Comparison of ENCODE assay signal across 21 mouse cellular contexts in genomic region chr2:101925591-101926188, GRCm38 (mm10). TPM values are rescaled to one million over a fixed set of nuclear protein-coding genes. Genes with fewer than 3 reads are reported as not detected.
DNase-seq lines count a peak whose midpoint lies in the region; ATAC-seq and TF ChIP-seq lines count a peak whose summit lies in the region.
"Had no signal": no experiment of that assay in that cellular context is flagged by ENCODE, and none has a peak within 500 bp of the region (broad histone marks: within the 10 kb centered on the region; RNA-seq: fewer than 3 reads in every experiment).

No protein-coding gene starts in this region.

- peak overlapping the region; percentile 28 for H3K4me2 ChIP-seq in forebrain, embryonic 16.5 days (ENCODE audit: low read length)
- no peak overlapping the region for H3K4me2 ChIP-seq in hindbrain, postnatal 0 days (ENCODE audit: low read depth, low read length)
- H3K4me2 ChIP-seq: embryonic facial prominence, embryonic 12.5 days; intestine, embryonic 15.5 days; limb, embryonic 13.5 days had no signal

- no peak for TF ChIP-seq CTCF in hindbrain, postnatal 0 days (IDR thresholded peaks at IDR 0.05; ENCODE audit: low read depth)

- peak; percentile 41 for DNase-seq in heart, adult 11 months
- DNase-seq in heart, embryonic 10.5 days (ENCODE audit: low spot score) = no peak
- peak; percentile 10 for DNase-seq in hindbrain, postnatal 0 days (ENCODE audit: low spot score)
- peak; percentile 54 for DNase-seq in retina, embryonic 14.5 days (ENCODE audit: low spot score)
- no peak for DNase-seq in lung, postnatal 14 days
- no peak for DNase-seq in cerebellum, postnatal 14 days
- DNase-seq in right cerebral cortex, adult 2 months (ENCODE audit: low spot score in 2 of 2) = no peak
- DNase-seq: cerebellum, adult 8-10 months; gastrocnemius, postnatal 10 days; heart, adult 18-20 months; heart, postnatal 36 days; kidney, adult 9 months; kidney, postnatal 25 days; spleen, adult 18-20 months had no signal

- H3K4me1 ChIP-seq in heart, embryonic 10.5 days = no peaks in the 10 kb centered on the region
- peaks cover 5% of the 10 kb centered on the region for H3K4me1 ChIP-seq in forebrain, embryonic 16.5 days (replicated peaks; ENCODE audit: control insufficient read depth, insufficient read depth, low read length)
- H3K4me1 ChIP-seq in hindbrain, postnatal 0 days (ENCODE audit: insufficient read depth, low read length) = peaks cover under 1% of the 10 kb centered on the region; the same call in 1 of the 2 replicates
- H3K4me1 ChIP-seq: embryonic facial prominence, embryonic 12.5 days; intestine, embryonic 15.5 days; limb, embryonic 13.5 days had no signal

- WGBS in heart, embryonic 10.5 days = 85% methylated on average over 12 of the region's 12 CpGs
- 21% methylated on average over 12 of the region's 12 CpGs for WGBS in forebrain, embryonic 16.5 days
- 24% methylated on average over 12 of the region's 12 CpGs for WGBS in hindbrain, postnatal 0 days

- H3K9ac ChIP-seq in forebrain, embryonic 16.5 days (replicated peaks; ENCODE audit: low read depth, low read length) = 0 out of 2 replicates have a peak overlapping the region, but pooled peaks have one; percentile 31
- no peak overlapping the region for H3K9ac ChIP-seq in hindbrain, postnatal 0 days (replicated peaks; ENCODE audit: low read length)
- H3K9ac ChIP-seq: embryonic facial prominence, embryonic 12.5 days; intestine, embryonic 15.5 days; limb, embryonic 13.5 days; liver, embryonic 14.5 days had no signal

- no peak overlapping the region for H3K4me3 ChIP-seq in heart, embryonic 10.5 days
- H3K4me3 ChIP-seq in forebrain, embryonic 16.5 days (replicated peaks; ENCODE audit: low read length) = no peak overlapping the region
- no peak overlapping the region for H3K4me3 ChIP-seq in hindbrain, postnatal 0 days (ENCODE audit: low read length)
- H3K4me3 ChIP-seq: embryonic facial prominence, embryonic 12.5 days; erythroblast, embryonic 14.5 days; intestine, embryonic 15.5 days; limb, embryonic 13.5 days had no signal

- H3K36me3 ChIP-seq in heart, embryonic 10.5 days = no peaks in the 10 kb centered on the region
- no peaks in the 10 kb centered on the region for H3K36me3 ChIP-seq in forebrain, embryonic 16.5 days (ENCODE audit: control insufficient read depth, insufficient read depth)
- no peaks in the 10 kb centered on the region for H3K36me3 ChIP-seq in hindbrain, postnatal 0 days (ENCODE audit: insufficient read depth, low read length)
- H3K36me3 ChIP-seq: embryonic facial prominence, embryonic 12.5 days; G1E; intestine, embryonic 15.5 days; limb, embryonic 13.5 days had no signal

- no peak for ATAC-seq in forebrain, embryonic 16.5 days
- no peak for ATAC-seq in hindbrain, postnatal 0 days
- ATAC-seq: intestine, embryonic 15.5 days had no signal

- no peak overlapping the region for H3K27ac ChIP-seq in heart, embryonic 10.5 days
- no peak overlapping the region for H3K27ac ChIP-seq in forebrain, embryonic 16.5 days (ENCODE audit: low read length)
- no peak overlapping the region for H3K27ac ChIP-seq in hindbrain, postnatal 0 days
- H3K27ac ChIP-seq: embryonic facial prominence, embryonic 12.5 days; intestine, embryonic 15.5 days; limb, embryonic 13.5 days; liver, embryonic 14.5 days had no signal

- no peaks in the 10 kb centered on the region for H3K9me3 ChIP-seq in heart, embryonic 10.5 days
- no peaks in the 10 kb centered on the region for H3K9me3 ChIP-seq in forebrain, embryonic 16.5 days (ENCODE audit: control insufficient read depth, low read length)
- no peaks in the 10 kb centered on the region for H3K9me3 ChIP-seq in hindbrain, postnatal 0 days (ENCODE audit: low read length)
- H3K9me3 ChIP-seq: embryonic facial prominence, embryonic 12.5 days; G1E; intestine, embryonic 15.5 days; limb, embryonic 13.5 days had no signal

- no peaks in the 10 kb centered on the region for H3K27me3 ChIP-seq in heart, embryonic 10.5 days (ENCODE audit: insufficient read depth, poor library complexity, severe bottlenecking)
- no peaks in the 10 kb centered on the region for H3K27me3 ChIP-seq in forebrain, embryonic 16.5 days (replicated peaks; ENCODE audit: control insufficient read depth, insufficient read depth, low read length)
- no peaks in the 10 kb centered on the region for H3K27me3 ChIP-seq in hindbrain, postnatal 0 days (ENCODE audit: insufficient read depth, low read length)
- H3K27me3 ChIP-seq: embryonic facial prominence, embryonic 12.5 days; intestine, embryonic 15.5 days; limb, embryonic 13.5 days had no signal

RNA-seq across cellular contexts. Expression of gene Commd9, which starts 39.6 kb away (rescaled TPM):
- 55.5 and 62.2 TPM in 2 replicates for polyA plus RNA-seq in heart, embryonic 10.5 days (2016; fragmentation: Nextera tagmentation; extraction: Ambion mirVana)
- polyA plus RNA-seq in forebrain, embryonic 16.5 days (2015; fragmentation: Nextera tagmentation; extraction: Ambion mirVana) = 97.4 and 99.3 TPM in 2 replicates
- 74.0 and 111 TPM in 2 replicates for total RNA-seq in hindbrain, postnatal 0 days (2014; rRNA removed)
- polyA plus RNA-seq in hindbrain, postnatal 0 days (2015; fragmentation: Nextera tagmentation; extraction: Ambion mirVana) = 89.8 and 94.6 TPM in 2 replicates

RNA-seq across cellular contexts. Expression of gene Prr5l, which starts 42.9 kb away (rescaled TPM):
- polyA plus RNA-seq in heart, embryonic 10.5 days (2016; fragmentation: Nextera tagmentation; extraction: Ambion mirVana) = 13.0 and 15.1 TPM in 2 replicates
- 5.5 and 6.6 TPM in 2 replicates for polyA plus RNA-seq in forebrain, embryonic 16.5 days (2015; fragmentation: Nextera tagmentation; extraction: Ambion mirVana)
- 5.7 and 8.0 TPM in 2 replicates for total RNA-seq in hindbrain, postnatal 0 days (2014; rRNA removed)
- 3.6 and 4.8 TPM in 2 replicates for polyA plus RNA-seq in hindbrain, postnatal 0 days (2015; fragmentation: Nextera tagmentation; extraction: Ambion mirVana)
- polyA plus RNA-seq: G1E had no signal

Comparison
In these comparisons a context has a peak if more than half of its experiments do, and no peak if none do; other contexts are left out.
1. DNase-seq: peak in heart, adult 11 months (single experiment), hindbrain, postnatal 0 days (single experiment) and retina, embryonic 14.5 days (single experiment); none in heart, embryonic 10.5 days (single experiment), lung, postnatal 14 days (single experiment), cerebellum, postnatal 14 days (0 of 2) and right cerebral cortex, adult 2 months (0 of 2).